Mouse (Mus musculus) heart, adult 2 months (tissue): ENCODE measurements around the gene Nod1.

Experiments
- CTCF ChIP-seq: fragments of 200-600 bp; IDR thresholded peaks from 2 replicates; pipeline ENCODE4 v1.8.1; 2022; ENCODE audit warnings: antibody characterized with exemption, mild to moderate bottlenecking, moderate library complexity
- POLR2A ChIP-seq: fragments of 200-500 bp; IDR thresholded peaks from 2 replicates; pipeline ENCODE4 v1.6.1; 2011; ENCODE audit warnings: mild to moderate bottlenecking, low read depth, low read length, control low read depth; ENCODE audit not compliant: insufficient read depth

GRCm38 (mm10) chr6:55008401-55008800 lies 36.0 kb upstream of the Nod1 start:
- TF ChIP-seq POLR2A (no peak), CTCF (no peak)
